Comparison of ENCODE assay signal across 8 mouse cellular contexts in genomic region chr8:70131166-70131883, GRCm38 (mm10). TPM values are rescaled to one million over a fixed set of nuclear protein-coding genes. Genes with fewer than 3 reads are reported as not detected.
DNase-seq lines count a peak whose midpoint lies in the region; ATAC-seq lines count a peak whose summit lies in the region.

Gene Nr2c2ap (plus strand): TSS chr8:70131333.

- peak; percentile 81 for ATAC-seq in frontal cortex, adult (ENCODE audit: low TSS enrichment)

- peak within 1 kb of the TSS; percentile 81 for H3K27ac ChIP-seq in hindbrain, embryonic 10.5 days

- H3K27me3 ChIP-seq in hindbrain, embryonic 10.5 days (ENCODE audit: insufficient read depth, poor library complexity, severe bottlenecking) = no peaks in the 10 kb centered on the region

- H3K4me1 ChIP-seq in hindbrain, embryonic 10.5 days (replicated peaks) = peaks cover 18% of the 10 kb centered on the region

- peak; percentile 68 for DNase-seq in MN1 (ENCODE audit: low spot score)
- DNase-seq in cerebellum, adult 8-10 months = peak; percentile 79
- peak; percentile 84 for DNase-seq in hindbrain, embryonic 10.5 days (ENCODE audit: low spot score)
- peak; percentile 69 to 81 for DNase-seq in layer of hippocampus, postnatal 14 days (ENCODE audit: low spot score in 2 of 2)
- DNase-seq in lung, postnatal 14 days = peak; percentile 86
- DNase-seq in retina, adult 2 months (ENCODE audit: low read depth, low spot score) = peak; percentile 66
- DNase-seq in thymus, postnatal 36 days = peak; percentile 84 to 85

- WGBS in hindbrain, embryonic 10.5 days = 2% methylated on average over 37 of the region's 37 CpGs

- peaks cover 41% of the 10 kb centered on the region for H3K36me3 ChIP-seq in hindbrain, embryonic 10.5 days

- peak within 1 kb of the TSS; percentile 68 for H3K4me3 ChIP-seq in hindbrain, embryonic 10.5 days

- no peaks in the 10 kb centered on the region for H3K9me3 ChIP-seq in hindbrain, embryonic 10.5 days

RNA-seq across cellular contexts. Expression of gene Nr2c2ap, which starts in this region (rescaled TPM):
- 37.0 and 38.0 TPM in 2 replicates for polyA plus RNA-seq in hindbrain, embryonic 10.5 days (2016; fragmentation: Nextera tagmentation; extraction: Ambion mirVana)
- total RNA-seq in layer of hippocampus, postnatal 14 days (2021) = 10 to 100 TPM; 26.9 to 31.2 TPM

Comparison
In these comparisons a context has a peak if more than half of its experiments do, and no peak if none do; other contexts are left out.
1. Peak in every context shown above with its lines: DNase-seq, ATAC-seq, H3K4me3 ChIP-seq and H3K27ac ChIP-seq.